Mouse (Mus musculus): ENCODE measurements around the gene Dgkk. TPM values are rescaled to one million over a fixed set of nuclear protein-coding genes. Genes with fewer than 3 reads are reported as not detected.
"Not testable (repeated sequence)": the region's sequence is repeated elsewhere in the genome, so short reads cannot be mapped to it uniquely, and the experiment has no call there.

Dgkk gene
- total RNA-seq (2014; fragmentation: Nextera tagmentation) (not detected in 2 replicates), total RNA-seq (2017) (0.05 TPM in 1 of 2 replicates, not detected in the other), polyA plus RNA-seq (2012) (not detected in 2 replicates)

DNA sequence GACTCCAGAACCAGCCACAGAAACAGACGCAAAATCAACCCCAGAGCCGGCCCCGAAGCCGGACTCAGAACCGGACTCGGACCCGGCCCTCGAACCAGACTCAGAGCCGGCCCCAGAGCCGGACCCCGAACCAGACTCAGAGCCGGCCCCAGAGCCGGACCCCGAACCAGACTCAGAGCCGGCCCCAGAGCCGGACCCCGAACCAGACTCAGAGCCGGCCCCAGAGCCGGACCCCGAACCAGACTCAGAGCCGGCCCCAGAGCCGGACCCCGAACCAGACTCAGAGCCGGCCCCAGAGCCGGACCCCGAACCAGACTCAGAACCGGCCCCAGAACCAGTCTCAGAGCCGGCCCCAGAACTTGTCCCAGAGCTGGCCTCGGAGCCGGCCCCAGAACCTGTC, at the start of gene Dgkk:
TSS of gene Dgkk (plus strand) at position 301 of the 400 bp plus-strand sequence.
- DNase-seq (ENCODE audit: low spot score); H3K27me3 ChIP-seq (ENCODE audit: insufficient read depth, low read length); ATAC-seq (ENCODE audit: extremely low read depth, insufficient number of reproducible peaks, low FRiP score, poor library complexity, severe bottlenecking); H3K36me3 ChIP-seq (replicated peaks); H3K4me3 ChIP-seq (ENCODE audit: low read depth, low read length); H3K4me1 ChIP-seq (ENCODE audit: insufficient read depth, low read depth, low read length); H3K9me3 ChIP-seq (replicated peaks): not testable (repeated sequence)

- ATAC-seq (ENCODE audit: extremely low read depth, insufficient number of reproducible peaks, low FRiP score, poor library complexity, severe bottlenecking) (no peak), DNase-seq (ENCODE audit: low spot score) (no peak)
- Histone ChIP-seq H3K9me3 (replicated peaks) (no peaks in the 10 kb centered on the region), H3K4me3 (ENCODE audit: low read depth, low read length) (no peak overlapping the region), H3K27me3 (ENCODE audit: insufficient read depth, low read length) (no peaks in the 10 kb centered on the region), H3K36me3 (replicated peaks) (no peaks in the 10 kb centered on the region), H3K4me1 (ENCODE audit: insufficient read depth, low read depth, low read length) (no peaks in the 10 kb centered on the region)
- no peak for TF ChIP-seq GATA1 (IDR thresholded peaks at IDR 0.05; ENCODE audit: borderline replicate concordance, low read length)
- no peak for TF ChIP-seq TAL1 (conservative IDR thresholded peaks at IDR 0.05; ENCODE audit: low read depth, low read length)
Measured at GRCm38 (mm10) chrX:6733998-6734397, 45.1 kb upstream of the Dgkk start.

DNA sequence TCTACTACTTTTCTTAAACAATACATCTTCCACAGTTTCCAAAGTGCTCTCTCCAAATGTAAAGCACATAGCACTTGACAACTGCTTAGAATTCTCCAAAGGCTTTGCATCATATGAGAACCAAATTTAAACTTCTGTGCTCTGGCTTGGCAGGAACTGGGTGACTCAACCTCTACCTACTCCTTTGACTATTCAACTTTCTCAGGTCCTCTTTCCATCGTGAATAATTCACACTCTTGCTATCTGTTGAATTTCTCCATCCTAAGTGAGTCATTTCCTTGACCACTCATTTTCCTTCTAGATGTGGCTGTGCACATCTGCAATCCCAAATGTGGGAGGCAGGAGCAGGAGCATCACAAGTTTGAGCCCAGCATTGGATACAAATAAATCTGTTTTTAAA, 28.4 kb upstream of the Dgkk start:
- Histone ChIP-seq H3K9me3 (replicated peaks) (no peaks in the 10 kb centered on the region), H3K4me1 (ENCODE audit: insufficient read depth, low read depth, low read length) (no peaks in the 10 kb centered on the region), H3K4me3 (ENCODE audit: low read depth, low read length) (no peak overlapping the region), H3K27me3 (ENCODE audit: insufficient read depth, low read length) (no peaks in the 10 kb centered on the region), H3K36me3 (replicated peaks) (no peaks in the 10 kb centered on the region)
- no peak for DNase-seq (ENCODE audit: low spot score)
- ATAC-seq (ENCODE audit: extremely low read depth, insufficient number of reproducible peaks, low FRiP score, poor library complexity, severe bottlenecking) = no peak
- no peak for TF ChIP-seq GATA1 (IDR thresholded peaks at IDR 0.05; ENCODE audit: borderline replicate concordance, low read length)
- no peak for TF ChIP-seq TAL1 (conservative IDR thresholded peaks at IDR 0.05; ENCODE audit: low read depth, low read length)
- TF ChIP-seq CTCF (IDR thresholded peaks at IDR 0.05; ENCODE audit: low read depth, low read length) = no peak

DNA sequence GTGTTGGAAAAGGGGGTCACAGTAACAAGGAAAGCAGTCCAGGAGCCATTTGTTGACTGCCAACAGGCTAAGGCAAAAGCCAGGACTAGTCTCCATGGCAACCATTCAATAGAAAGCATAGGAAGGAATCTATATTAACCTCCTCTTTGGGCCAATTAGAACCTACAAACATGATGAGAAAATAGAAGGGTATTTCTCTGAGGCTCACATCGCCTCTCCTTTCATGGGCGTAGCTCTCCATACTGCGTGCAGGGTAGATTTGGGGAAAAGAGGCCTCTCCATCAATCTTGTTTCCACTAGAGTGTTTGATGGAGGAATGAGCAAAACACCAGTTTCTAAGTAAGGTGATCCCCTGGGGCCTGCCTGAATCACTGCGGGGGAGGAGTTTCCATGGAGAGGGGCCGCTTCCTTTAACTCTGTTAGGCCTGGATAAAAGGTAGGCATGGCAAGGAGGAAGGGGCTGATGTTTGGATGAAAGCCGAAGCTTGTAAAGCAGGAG, 27.5 kb upstream of the Dgkk start:
- Histone ChIP-seq H3K27me3 (ENCODE audit: insufficient read depth, low read length) (no peaks in the 10 kb centered on the region), H3K36me3 (replicated peaks) (no peaks in the 10 kb centered on the region), H3K4me3 (ENCODE audit: low read depth, low read length) (no peak overlapping the region), H3K9me3 (replicated peaks) (no peaks in the 10 kb centered on the region), H3K4me1 (ENCODE audit: insufficient read depth, low read depth, low read length) (no peaks in the 10 kb centered on the region)
- DNase-seq (ENCODE audit: low spot score) = no peak
- no peak for TF ChIP-seq GATA2 (IDR thresholded peaks at IDR 0.05; ENCODE audit: borderline replicate concordance, low read depth, low read length)
- no peak for TF ChIP-seq CTCF (IDR thresholded peaks at IDR 0.05; ENCODE audit: low read depth, low read length)
- no peak for TF ChIP-seq TAL1 (conservative IDR thresholded peaks at IDR 0.05; ENCODE audit: low read depth, low read length)
- no peak for TF ChIP-seq GATA1 (IDR thresholded peaks at IDR 0.05; ENCODE audit: borderline replicate concordance, low read length)
- no peak for TF ChIP-seq POLR2AphosphoS5 (IDR thresholded peaks at IDR 0.05; ENCODE audit: insufficient replicate concordance, low read depth, low read length)
- no peak for ATAC-seq (ENCODE audit: extremely low read depth, insufficient number of reproducible peaks, low FRiP score, poor library complexity, severe bottlenecking)

- no peak overlapping the region for H3K4me3 ChIP-seq (ENCODE audit: low read depth, low read length)
- no peak for TF ChIP-seq GATA2 (IDR thresholded peaks at IDR 0.05; ENCODE audit: borderline replicate concordance, low read depth, low read length)
- no peak for TF ChIP-seq GATA1 (IDR thresholded peaks at IDR 0.05; ENCODE audit: borderline replicate concordance, low read length)
- no peaks in the 10 kb centered on the region for H3K27me3 ChIP-seq (ENCODE audit: insufficient read depth, low read length)
- DNase-seq (ENCODE audit: low spot score) (no peak), ATAC-seq (ENCODE audit: extremely low read depth, insufficient number of reproducible peaks, low FRiP score, poor library complexity, severe bottlenecking) (no peak)
- H3K36me3 ChIP-seq (replicated peaks) = no peaks in the 10 kb centered on the region
- 0 out of 2 replicates have a peak, but pooled peaks cover 3% of the 10 kb centered on the region for H3K9me3 ChIP-seq (replicated peaks)
- no peaks in the 10 kb centered on the region for H3K4me1 ChIP-seq (ENCODE audit: insufficient read depth, low read depth, low read length)
Measured at GRCm38 (mm10) chrX:6777489-6778249, 1.4 kb upstream of the Dgkk start.

GRCm38 (mm10) chrX:6778250-6778637, 862 bp upstream of the Dgkk start:
- no peaks in the 10 kb centered on the region for H3K27me3 ChIP-seq (ENCODE audit: insufficient read depth, low read length)
- no peaks in the 10 kb centered on the region for H3K36me3 ChIP-seq (replicated peaks)
- H3K4me1 ChIP-seq (ENCODE audit: insufficient read depth, low read depth, low read length) = no peaks in the 10 kb centered on the region
- no peak for TF ChIP-seq GATA1 (IDR thresholded peaks at IDR 0.05; ENCODE audit: borderline replicate concordance, low read length)
- no peak for TF ChIP-seq GATA2 (IDR thresholded peaks at IDR 0.05; ENCODE audit: borderline replicate concordance, low read depth, low read length)
- no peak for TF ChIP-seq POLR2AphosphoS5 (IDR thresholded peaks at IDR 0.05; ENCODE audit: insufficient replicate concordance, low read depth, low read length)
- TF ChIP-seq TAL1 (conservative IDR thresholded peaks at IDR 0.05; ENCODE audit: low read depth, low read length) = no peak
- TF ChIP-seq CTCF (IDR thresholded peaks at IDR 0.05; ENCODE audit: low read depth, low read length) = no peak
- 0 out of 2 replicates have a peak, but pooled peaks cover 3% of the 10 kb centered on the region for H3K9me3 ChIP-seq (replicated peaks)
- no peak for ATAC-seq (ENCODE audit: extremely low read depth, insufficient number of reproducible peaks, low FRiP score, poor library complexity, severe bottlenecking)
- no peak overlapping the region for H3K4me3 ChIP-seq (ENCODE audit: low read depth, low read length)
- DNase-seq (ENCODE audit: low spot score) = no peak

Measured in G1E (cell line).